Mouse (Mus musculus): Measurements from ENCODE around the gene Mllt10. TPM values are rescaled to one million over a fixed set of nuclear protein-coding genes. Genes with fewer than 3 reads are reported as not detected.

The Mllt10 gene
- polyA plus RNA-seq, 1 experiment from 2014 or later: 73.6 TPM

GRCm38 (mm10) chr2:18047646-18048452 lies 7.2 kb upstream of the Mllt10 start:
- under 1% methylated on average over 70 of the region's 70 CpGs for WGBS
- H3K27ac ChIP-seq: peak overlapping the region; percentile 100
- H3K27me3 ChIP-seq: no peaks in the 10 kb centered on the region
- H3K36me3 ChIP-seq: no peaks in the 10 kb centered on the region
- peak overlapping the region; percentile 100 for H3K9ac ChIP-seq
- peaks cover 29% of the 10 kb centered on the region for H3K4me1 ChIP-seq
- peak; percentile 65; the same call in 1 of the 2 replicates for ATAC-seq (ENCODE audit: insufficient number of reproducible peaks, insufficient read depth, low FRiP score, low TSS enrichment, low read depth)
- H3K4me2 ChIP-seq: peak overlapping the region; percentile 71
- peak overlapping the region; percentile 95 for H3K4me3 ChIP-seq
- no peaks in the 10 kb centered on the region for H3K9me3 ChIP-seq

DNA sequence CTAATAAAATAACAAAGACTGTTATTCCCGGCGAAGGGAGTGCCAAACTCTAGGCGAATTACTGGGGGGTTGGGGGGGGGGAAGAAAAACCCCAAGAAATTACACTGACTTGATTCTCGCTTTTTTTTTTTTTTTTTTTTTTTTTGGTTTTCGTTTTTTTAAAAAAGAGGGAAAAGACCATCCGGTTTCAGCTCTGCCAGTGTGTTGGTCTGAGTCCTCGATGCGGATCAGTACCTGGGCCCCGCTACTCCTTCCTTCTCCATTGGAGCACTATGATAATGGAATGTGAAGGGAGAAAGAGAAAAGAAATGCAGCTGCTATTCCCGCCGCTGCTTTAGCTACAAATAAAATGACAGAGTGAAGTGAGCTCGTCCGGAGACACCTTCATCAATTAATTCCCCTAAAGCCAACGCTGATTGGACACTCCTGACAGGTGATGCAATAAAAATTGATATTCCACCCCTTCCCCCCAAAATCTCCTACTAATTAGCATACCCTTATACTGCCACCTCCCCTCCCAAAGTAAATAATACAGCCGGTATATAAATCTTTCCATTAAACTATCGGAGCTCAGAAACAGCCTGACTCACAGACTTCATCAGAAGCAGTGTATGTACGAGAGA lies 6.5 kb upstream of the Mllt10 start, which contains the start of gene Skida1:
TSS of gene Skida1 (minus strand) at position 599 of the 623 bp plus-strand sequence.
- Histone ChIP-seq H3K4me1 (peaks cover 27% of the 10 kb centered on the region), H3K4me3 (peak within 1 kb of the TSS; percentile 95), H3K27ac (peak within 1 kb of the TSS; percentile 100), H3K9me3 (no peaks in the 10 kb centered on the region), H3K4me2 (peak within 1 kb of the TSS; percentile 71), H3K27me3 (no peaks in the 10 kb centered on the region), H3K9ac (peak within 1 kb of the TSS; percentile 100), H3K36me3 (no peaks in the 10 kb centered on the region)
- peak; percentile 44; the same call in 1 of the 2 replicates for ATAC-seq (ENCODE audit: insufficient number of reproducible peaks, insufficient read depth, low FRiP score, low TSS enrichment, low read depth)
- 0% methylated on average over 17 of the region's 17 CpGs for WGBS

DNA sequence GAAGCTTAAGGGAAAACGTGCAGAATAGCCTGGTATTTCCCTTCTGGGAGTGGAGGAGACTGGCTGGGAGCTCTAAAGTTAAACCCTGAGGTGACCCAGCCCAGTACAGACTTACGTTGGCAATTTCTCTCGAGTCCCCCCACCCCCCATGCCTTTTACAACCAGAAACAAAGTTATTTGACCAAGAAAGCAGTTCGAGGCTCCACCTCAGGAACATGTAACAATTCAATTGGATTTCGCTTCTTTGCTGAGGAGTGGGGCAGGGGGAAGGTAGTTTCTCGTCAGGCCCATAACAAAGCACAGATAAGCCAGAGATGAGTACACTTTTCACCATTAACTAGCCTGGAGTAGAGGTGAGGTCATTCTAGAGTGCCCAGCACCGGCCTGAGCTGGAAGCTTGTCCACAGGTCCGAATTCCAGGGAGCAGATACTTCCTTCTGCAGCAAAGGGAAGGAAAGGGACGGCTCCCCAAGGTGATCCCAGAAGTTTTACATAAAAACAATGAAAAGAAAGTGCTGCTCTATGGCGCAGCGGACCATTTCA lies 5.7 kb upstream of the Mllt10 start:
- ATAC-seq (ENCODE audit: insufficient number of reproducible peaks, insufficient read depth, low FRiP score, low TSS enrichment, low read depth): no peak
- 3% methylated on average over 11 of the region's 11 CpGs for WGBS
- H3K27me3 ChIP-seq: no peaks in the 10 kb centered on the region
- H3K9ac ChIP-seq: peak overlapping the region; percentile 100
- H3K4me3 ChIP-seq: peak overlapping the region; percentile 95
- H3K4me2 ChIP-seq: peak overlapping the region; percentile 71
- no peaks in the 10 kb centered on the region for H3K36me3 ChIP-seq
- H3K27ac ChIP-seq: peak overlapping the region; percentile 100
- peaks cover 33% of the 10 kb centered on the region for H3K4me1 ChIP-seq
- H3K9me3 ChIP-seq: no peaks in the 10 kb centered on the region

DNA sequence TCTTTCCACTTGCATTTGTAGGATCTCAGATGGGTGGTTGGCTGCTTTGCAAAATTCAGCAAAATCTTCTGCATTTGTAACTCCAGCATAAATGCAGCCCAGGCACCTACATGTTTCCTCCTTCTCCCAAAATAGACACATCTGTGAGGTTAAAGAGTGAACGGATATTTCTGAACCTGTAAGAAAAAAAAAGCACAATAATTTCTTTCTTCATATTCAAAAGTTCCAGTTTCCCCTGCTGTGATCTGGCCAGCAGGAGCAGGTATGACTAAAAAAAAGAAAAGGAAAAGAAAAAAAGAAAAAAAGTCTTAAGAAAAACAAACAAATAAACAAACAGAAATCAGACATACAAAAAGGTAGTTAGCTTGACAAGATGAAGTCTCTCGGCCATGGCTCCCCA lies 5.0 kb upstream of the Mllt10 start:
- Histone ChIP-seq H3K27ac (peak overlapping the region; percentile 100), H3K4me1 (peaks cover 35% of the 10 kb centered on the region), H3K9me3 (no peaks in the 10 kb centered on the region), H3K9ac (peak overlapping the region; percentile 100), H3K36me3 (no peaks in the 10 kb centered on the region), H3K4me2 (peak overlapping the region; percentile 71), H3K27me3 (no peaks in the 10 kb centered on the region), H3K4me3 (peak overlapping the region; percentile 95)
- 9% methylated on average over 2 of the region's 2 CpGs for whole genome bisulfite sequencing
- no peak for ATAC-seq (ENCODE audit: insufficient number of reproducible peaks, insufficient read depth, low FRiP score, low TSS enrichment, low read depth)

- Histone ChIP-seq H3K9me3 (no peaks in the 10 kb centered on the region), H3K9ac (peak overlapping the region; percentile 64), H3K27ac (peak overlapping the region; percentile 100), H3K4me1 (peaks cover 38% of the 10 kb centered on the region), H3K36me3 (no peaks in the 10 kb centered on the region), H3K27me3 (no peaks in the 10 kb centered on the region), H3K4me3 (peak overlapping the region; percentile 95), H3K4me2 (peak overlapping the region; percentile 71)
- ATAC-seq (ENCODE audit: insufficient number of reproducible peaks, insufficient read depth, low FRiP score, low TSS enrichment, low read depth): no peak
- 3% methylated on average over 10 of the region's 10 CpGs for WGBS
Observed at GRCm38 (mm10) chr2:18050541-18050985, 4.5 kb upstream of the Mllt10 start.

GRCm38 (mm10) chr2:18051026-18051830 lies 3.8 kb upstream of the Mllt10 start:
- H3K4me3 ChIP-seq: peak overlapping the region; percentile 95
- peaks cover 38% of the 10 kb centered on the region for H3K4me1 ChIP-seq
- H3K9ac ChIP-seq: peak overlapping the region; percentile 64
- no peaks in the 10 kb centered on the region for H3K27me3 ChIP-seq
- 11% methylated on average over 11 of the region's 11 CpGs for WGBS
- no peaks in the 10 kb centered on the region for H3K36me3 ChIP-seq
- H3K4me2 ChIP-seq: peak overlapping the region; percentile 71
- H3K27ac ChIP-seq: peak overlapping the region; percentile 100
- H3K9me3 ChIP-seq: no peaks in the 10 kb centered on the region
- no peak for ATAC-seq (ENCODE audit: insufficient number of reproducible peaks, insufficient read depth, low FRiP score, low TSS enrichment, low read depth)

- H3K9ac ChIP-seq: peak overlapping the region; percentile 51; the same call in 1 of the 2 replicates
- ATAC-seq (ENCODE audit: insufficient number of reproducible peaks, insufficient read depth, low FRiP score, low TSS enrichment, low read depth): no peak
- H3K27ac ChIP-seq: peak overlapping the region; percentile 100; the same call in 1 of the 2 replicates
- H3K36me3 ChIP-seq: no peaks in the 10 kb centered on the region
- peaks cover 38% of the 10 kb centered on the region for H3K4me1 ChIP-seq
- H3K27me3 ChIP-seq: no peaks in the 10 kb centered on the region
- H3K4me2 ChIP-seq: peak overlapping the region; percentile 71
- no peaks in the 10 kb centered on the region for H3K9me3 ChIP-seq
- H3K4me3 ChIP-seq: 0 out of 2 replicates have a peak overlapping the region, but pooled peaks have one; percentile 1
- WGBS: 31% methylated on average over 3 of the region's 3 CpGs
Observed at GRCm38 (mm10) chr2:18051831-18052170, 3.2 kb upstream of the Mllt10 start.

DNA sequence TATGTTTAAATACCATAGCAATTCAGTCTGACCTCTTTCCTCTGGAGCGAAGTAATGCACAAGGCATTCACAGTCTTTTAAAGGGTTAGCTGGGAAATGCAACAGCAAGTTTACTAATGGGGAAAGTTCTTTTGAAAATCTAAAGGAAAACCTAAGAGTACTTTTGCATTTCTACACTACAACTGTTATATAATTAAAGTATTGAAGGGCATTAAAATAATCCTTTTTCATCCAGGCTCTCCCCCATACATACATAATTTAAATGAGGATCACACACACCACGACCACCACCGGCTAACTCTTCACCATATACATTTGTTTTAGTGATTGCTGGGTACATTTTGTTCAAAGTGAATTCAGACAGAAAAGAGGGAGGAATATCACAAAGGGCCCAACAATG lies 2.5 kb upstream of the Mllt10 start:
- Histone ChIP-seq H3K27ac (no peak overlapping the region), H3K4me2 (no peak overlapping the region), H3K4me1 (peaks cover 38% of the 10 kb centered on the region), H3K27me3 (no peaks in the 10 kb centered on the region), H3K4me3 (no peak overlapping the region), H3K9me3 (no peaks in the 10 kb centered on the region), H3K36me3 (no peaks in the 10 kb centered on the region), H3K9ac (no peak overlapping the region)
- WGBS: 38% methylated on average over 3 of the region's 3 CpGs
- no peak for ATAC-seq (ENCODE audit: insufficient number of reproducible peaks, insufficient read depth, low FRiP score, low TSS enrichment, low read depth)

- H3K27ac ChIP-seq: peak overlapping the region; percentile 100; the same call in 1 of the 2 replicates
- H3K36me3 ChIP-seq: no peaks in the 10 kb centered on the region
- no peaks in the 10 kb centered on the region for H3K27me3 ChIP-seq
- 0 out of 2 replicates have a peak overlapping the region, but pooled peaks have one; percentile 92 for H3K4me2 ChIP-seq
- H3K4me1 ChIP-seq: peaks cover 38% of the 10 kb centered on the region
- ATAC-seq (ENCODE audit: insufficient number of reproducible peaks, insufficient read depth, low FRiP score, low TSS enrichment, low read depth): no peak
- no peaks in the 10 kb centered on the region for H3K9me3 ChIP-seq
- H3K4me3 ChIP-seq: no peak overlapping the region
- no peak overlapping the region for H3K9ac ChIP-seq
- 26% methylated on average over 1 of the region's 1 CpGs for WGBS
Observed at GRCm38 (mm10) chr2:18053243-18053950, 1.6 kb upstream of the Mllt10 start.

DNA sequence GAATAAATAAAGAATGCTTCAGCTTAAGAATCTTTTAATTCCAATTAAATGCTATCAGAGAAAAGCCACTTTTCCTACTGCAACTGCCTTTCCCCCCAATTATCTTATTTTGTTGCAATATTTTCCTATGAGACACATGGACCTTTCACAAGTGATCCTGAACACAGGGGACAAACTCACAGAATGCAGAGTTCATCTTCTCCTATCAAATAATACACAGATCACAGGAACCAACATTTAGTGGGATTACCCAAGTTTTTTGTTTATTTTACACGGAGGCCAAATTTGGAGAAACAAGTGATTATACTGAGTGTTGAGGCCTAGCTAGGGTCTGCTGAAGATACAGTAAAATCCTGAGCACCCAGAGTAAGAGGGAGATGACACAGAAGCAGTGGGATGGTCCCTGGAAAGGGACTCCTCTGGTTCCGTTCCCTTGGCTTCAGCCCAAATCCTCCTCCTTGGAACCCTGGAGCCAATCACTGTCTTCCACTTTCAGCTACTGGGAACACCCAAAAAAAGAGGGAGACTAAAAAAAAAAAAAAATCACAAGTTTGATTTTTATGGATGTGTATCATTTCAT lies 996 bp upstream of the Mllt10 start:
- ATAC-seq (ENCODE audit: insufficient number of reproducible peaks, insufficient read depth, low FRiP score, low TSS enrichment, low read depth): no peak
- Histone ChIP-seq H3K4me3 (no peak overlapping the region), H3K4me1 (peaks cover 40% of the 10 kb centered on the region), H3K27me3 (no peaks in the 10 kb centered on the region), H3K9ac (0 out of 2 replicates have a peak overlapping the region, but pooled peaks have one; percentile 36), H3K9me3 (no peaks in the 10 kb centered on the region), H3K4me2 (peak overlapping the region; percentile 92; the same call in 1 of the 2 replicates), H3K36me3 (no peaks in the 10 kb centered on the region), H3K27ac (peak overlapping the region; percentile 100)
- WGBS: 13% methylated on average over 2 of the region's 2 CpGs
